Mouse (Mus musculus): ENCODE results near the gene Yme1l1.

GRCm38 (mm10) chr2:23194366-23194765 is 38.2 kb downstream of the Yme1l1 start:
- TF ChIP-seq CTCF (IDR thresholded peaks at IDR 0.05; ENCODE audit: borderline replicate concordance, insufficient read depth, low read depth, low read length) = no peak
- no peak for TF ChIP-seq POLR2A (IDR thresholded peaks at IDR 0.05; ENCODE audit: borderline replicate concordance, insufficient read depth, low read length)

All from cerebellum, adult 2 months (tissue).